Mouse (Mus musculus): Measurements from ENCODE around the gene Acsf2. TPM values are rescaled to one million over a fixed set of nuclear protein-coding genes. Genes with fewer than 3 reads are reported as not detected.

Acsf2 gene
- polyA plus RNA-seq, 1 experiment = 16.6 TPM

DNA sequence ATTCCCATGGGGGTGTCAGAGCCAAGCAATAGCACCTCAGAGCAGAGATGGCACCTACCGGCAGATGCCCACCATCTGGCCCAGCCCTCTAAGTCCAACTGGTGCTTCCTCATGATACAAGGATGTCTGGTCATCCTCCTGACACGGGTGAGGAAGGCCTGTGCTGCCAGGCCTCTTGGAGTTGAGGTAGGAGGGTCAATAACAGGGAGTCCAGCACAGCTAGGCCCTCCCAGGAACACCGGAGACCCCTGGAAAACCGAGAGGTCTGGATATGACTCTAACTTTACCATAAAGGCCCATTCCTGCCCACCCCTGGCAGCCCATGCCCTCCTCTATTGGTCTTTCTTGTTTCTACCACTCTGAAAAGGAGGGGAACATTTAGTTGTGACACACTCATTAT, 59.3 kb downstream of the Acsf2 start:
- Histone ChIP-seq H3K27me3 (ENCODE audit: control insufficient read depth, insufficient read depth, low read length, poor library complexity, severe bottlenecking) (no peaks in the 10 kb centered on the region), H3K4me1 (ENCODE audit: control insufficient read depth, insufficient read depth, low read length) (no peaks in the 10 kb centered on the region), H3K9ac (ENCODE audit: low read depth, poor library complexity, severe bottlenecking) (no peak overlapping the region), H3K36me3 (ENCODE audit: control insufficient read depth, insufficient read depth, low read length, poor library complexity, severe bottlenecking) (no peaks in the 10 kb centered on the region), H3K27ac (ENCODE audit: insufficient read depth, low read length) (no peak overlapping the region), H3K9me3 (replicated peaks; ENCODE audit: control insufficient read depth, insufficient read depth, low read length, poor library complexity, severe bottlenecking) (no peaks in the 10 kb centered on the region), H3K4me3 (ENCODE audit: low read depth, low read length) (no peak overlapping the region)
- TF ChIP-seq POLR2A (IDR thresholded peaks at IDR 0.05; ENCODE audit: insufficient read depth, low read length) (no peak), EP300 (IDR thresholded peaks at IDR 0.05; ENCODE audit: insufficient read depth, low read depth, low read length) (no peak), CTCF (IDR thresholded peaks at IDR 0.05; ENCODE audit: low read depth, low read length) (no peak)

- H3K9me3 ChIP-seq (replicated peaks; ENCODE audit: control insufficient read depth, insufficient read depth, low read length, poor library complexity, severe bottlenecking) = no peaks in the 10 kb centered on the region
- no peak overlapping the region for H3K4me3 ChIP-seq (ENCODE audit: low read depth, low read length)
- H3K27me3 ChIP-seq (ENCODE audit: control insufficient read depth, insufficient read depth, low read length, poor library complexity, severe bottlenecking) = no peaks in the 10 kb centered on the region
- H3K9ac ChIP-seq (ENCODE audit: low read depth, poor library complexity, severe bottlenecking) = no peak overlapping the region
- no peaks in the 10 kb centered on the region for H3K4me1 ChIP-seq (ENCODE audit: control insufficient read depth, insufficient read depth, low read length)
- H3K27ac ChIP-seq (ENCODE audit: insufficient read depth, low read length) = no peak overlapping the region
- no peaks in the 10 kb centered on the region for H3K36me3 ChIP-seq (ENCODE audit: control insufficient read depth, insufficient read depth, low read length, poor library complexity, severe bottlenecking)
- no peak for TF ChIP-seq CTCF (IDR thresholded peaks at IDR 0.05; ENCODE audit: low read depth, low read length)
Measured at GRCm38 (mm10) chr11:94539761-94540160, 61.9 kb downstream of the Acsf2 start.

DNA sequence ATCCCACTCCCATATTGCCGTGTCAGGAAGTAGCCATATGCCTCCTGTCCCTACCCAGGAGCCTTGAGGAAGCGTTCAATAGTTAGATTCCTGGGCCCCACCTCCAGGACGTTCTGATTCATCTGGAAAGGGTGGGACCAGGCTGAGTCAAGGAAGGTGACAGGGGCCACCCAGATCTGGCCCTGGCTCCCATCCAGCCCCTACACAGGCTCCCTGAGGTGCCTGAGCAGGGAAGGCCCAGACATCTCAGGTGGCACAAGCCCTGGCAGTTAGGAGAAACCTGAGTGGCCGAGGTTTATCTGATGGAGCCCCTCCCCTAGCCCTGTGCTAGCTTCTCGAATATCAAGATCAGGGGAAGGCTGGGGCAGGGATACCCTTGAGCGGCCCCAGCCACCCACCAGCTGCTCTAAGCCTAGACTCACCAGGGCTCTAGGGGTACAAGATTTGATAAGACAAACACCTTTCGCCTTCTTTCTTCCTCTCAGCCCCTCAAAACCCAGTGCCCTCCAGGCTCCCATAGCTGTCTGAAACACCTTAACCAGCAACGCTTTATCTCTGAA, 62.9 kb downstream of the Acsf2 start:
- no peaks in the 10 kb centered on the region for H3K4me1 ChIP-seq (ENCODE audit: control insufficient read depth, insufficient read depth, low read length)
- no peaks in the 10 kb centered on the region for H3K9me3 ChIP-seq (replicated peaks; ENCODE audit: control insufficient read depth, insufficient read depth, low read length, poor library complexity, severe bottlenecking)
- TF ChIP-seq CTCF (IDR thresholded peaks at IDR 0.05; ENCODE audit: low read depth, low read length) = no peak
- TF ChIP-seq POLR2A (IDR thresholded peaks at IDR 0.05; ENCODE audit: insufficient read depth, low read length) = no peak
- no peak for TF ChIP-seq EP300 (IDR thresholded peaks at IDR 0.05; ENCODE audit: insufficient read depth, low read depth, low read length)
- no peak overlapping the region for H3K9ac ChIP-seq (ENCODE audit: low read depth, poor library complexity, severe bottlenecking)
- no peak overlapping the region for H3K27ac ChIP-seq (ENCODE audit: insufficient read depth, low read length)
- H3K27me3 ChIP-seq (ENCODE audit: control insufficient read depth, insufficient read depth, low read length, poor library complexity, severe bottlenecking) = no peaks in the 10 kb centered on the region
- H3K4me3 ChIP-seq (ENCODE audit: low read depth, low read length) = no peak overlapping the region
- H3K36me3 ChIP-seq (ENCODE audit: control insufficient read depth, insufficient read depth, low read length, poor library complexity, severe bottlenecking) = no peaks in the 10 kb centered on the region

DNA sequence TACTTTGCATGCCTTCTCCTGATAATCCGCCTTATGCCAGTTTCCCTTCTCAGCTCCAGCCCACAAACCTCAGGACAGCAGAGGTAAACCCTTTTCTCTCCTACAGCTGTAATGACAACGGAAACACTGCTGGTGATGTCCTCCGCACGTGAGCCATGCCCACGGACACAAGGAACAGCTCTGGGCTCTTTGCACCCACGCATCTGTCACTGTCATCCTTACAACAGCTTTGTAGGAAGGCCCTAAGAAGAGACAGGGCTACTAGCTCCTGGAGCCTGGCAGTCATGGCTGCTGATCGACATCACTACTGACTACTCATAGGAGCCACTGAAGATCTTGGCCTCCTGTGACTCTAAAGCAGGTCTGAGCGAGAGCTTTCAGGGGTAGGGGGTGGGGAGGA, 68.5 kb downstream of the Acsf2 start:
- H3K4me3 ChIP-seq (ENCODE audit: low read depth, low read length) = no peak overlapping the region
- H3K27me3 ChIP-seq (ENCODE audit: control insufficient read depth, insufficient read depth, low read length, poor library complexity, severe bottlenecking) = no peaks in the 10 kb centered on the region
- H3K27ac ChIP-seq (ENCODE audit: insufficient read depth, low read length) = no peak overlapping the region
- H3K9ac ChIP-seq (ENCODE audit: low read depth, poor library complexity, severe bottlenecking) = no peak overlapping the region
- H3K9me3 ChIP-seq (replicated peaks; ENCODE audit: control insufficient read depth, insufficient read depth, low read length, poor library complexity, severe bottlenecking) = no peaks in the 10 kb centered on the region
- TF ChIP-seq POLR2A (IDR thresholded peaks at IDR 0.05; ENCODE audit: insufficient read depth, low read length) (no peak), EP300 (IDR thresholded peaks at IDR 0.05; ENCODE audit: insufficient read depth, low read depth, low read length) (no peak), CTCF (IDR thresholded peaks at IDR 0.05; ENCODE audit: low read depth, low read length) (no peak)
- no peaks in the 10 kb centered on the region for H3K4me1 ChIP-seq (ENCODE audit: control insufficient read depth, insufficient read depth, low read length)
- no peaks in the 10 kb centered on the region for H3K36me3 ChIP-seq (ENCODE audit: control insufficient read depth, insufficient read depth, low read length, poor library complexity, severe bottlenecking)

DNA sequence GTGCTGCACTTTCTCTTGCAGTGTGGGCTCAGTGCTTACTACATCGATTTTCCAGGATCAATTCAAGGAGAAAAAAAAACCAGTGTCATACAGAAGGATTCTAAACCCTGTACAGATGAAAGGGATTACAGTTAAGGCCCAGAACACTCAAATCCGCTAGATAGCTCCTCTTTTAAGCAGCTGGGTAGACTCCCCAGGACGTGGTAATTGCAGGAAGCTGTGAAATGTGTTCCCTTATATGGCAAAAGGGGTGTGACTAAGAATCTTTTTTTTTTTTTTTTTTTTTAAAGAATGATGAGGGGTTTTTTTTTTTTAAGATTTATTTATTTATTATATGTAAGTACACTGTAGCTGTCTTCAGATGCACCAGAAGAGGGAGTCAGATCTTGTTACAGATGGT, 72.8 kb downstream of the Acsf2 start:
- Histone ChIP-seq H3K27me3 (ENCODE audit: control insufficient read depth, insufficient read depth, low read length, poor library complexity, severe bottlenecking) (no peaks in the 10 kb centered on the region), H3K9me3 (replicated peaks; ENCODE audit: control insufficient read depth, insufficient read depth, low read length, poor library complexity, severe bottlenecking) (no peaks in the 10 kb centered on the region), H3K4me3 (ENCODE audit: low read depth, low read length) (no peak overlapping the region), H3K36me3 (ENCODE audit: control insufficient read depth, insufficient read depth, low read length, poor library complexity, severe bottlenecking) (no peaks in the 10 kb centered on the region), H3K4me1 (ENCODE audit: control insufficient read depth, insufficient read depth, low read length) (no peaks in the 10 kb centered on the region), H3K27ac (ENCODE audit: insufficient read depth, low read length) (no peak overlapping the region), H3K9ac (ENCODE audit: low read depth, poor library complexity, severe bottlenecking) (no peak overlapping the region)
- TF ChIP-seq CTCF (IDR thresholded peaks at IDR 0.05; ENCODE audit: low read depth, low read length) (no peak), EP300 (IDR thresholded peaks at IDR 0.05; ENCODE audit: insufficient read depth, low read depth, low read length) (no peak), POLR2A (IDR thresholded peaks at IDR 0.05; ENCODE audit: insufficient read depth, low read length) (no peak)

DNA sequence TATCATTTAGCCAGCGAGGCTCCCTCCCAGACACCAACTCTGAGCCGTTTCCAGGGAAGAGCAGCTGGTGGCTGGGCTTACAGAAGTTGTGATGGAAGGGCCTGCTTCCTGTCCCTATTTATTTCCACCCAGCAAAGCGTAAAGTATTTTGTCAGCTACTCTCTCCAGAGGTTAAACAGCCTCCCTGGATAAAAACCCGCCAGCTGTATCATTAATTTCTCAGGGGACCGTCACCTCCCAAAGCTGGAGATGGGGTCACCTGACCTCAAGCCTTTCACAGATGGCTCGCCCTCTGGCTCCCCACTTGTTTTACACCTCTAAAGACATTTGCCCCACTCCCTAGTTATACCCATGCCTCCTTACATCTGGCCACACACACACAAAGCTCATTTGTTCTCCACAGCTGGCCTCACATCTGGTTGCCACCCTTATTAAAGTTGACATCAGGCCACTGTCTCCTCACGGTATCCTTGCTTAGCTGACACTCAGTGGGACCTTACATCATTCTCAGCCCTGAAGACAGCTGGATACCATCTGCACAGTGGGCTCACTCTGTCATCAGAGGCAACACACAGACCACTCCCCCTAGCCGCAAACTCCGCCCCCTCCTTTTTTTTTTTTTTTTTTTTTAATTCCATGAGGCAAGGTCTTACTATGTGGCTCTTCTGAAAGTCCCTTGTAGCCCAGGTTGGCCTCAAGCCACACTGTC, 75.3 kb downstream of the Acsf2 start:
- TF ChIP-seq POLR2A (IDR thresholded peaks at IDR 0.05; ENCODE audit: insufficient read depth, low read length) (no peak), EP300 (IDR thresholded peaks at IDR 0.05; ENCODE audit: insufficient read depth, low read depth, low read length) (no peak), CTCF (IDR thresholded peaks at IDR 0.05; ENCODE audit: low read depth, low read length) (no peak)
- H3K9me3 ChIP-seq (replicated peaks; ENCODE audit: control insufficient read depth, insufficient read depth, low read length, poor library complexity, severe bottlenecking) = no peaks in the 10 kb centered on the region
- H3K4me3 ChIP-seq (ENCODE audit: low read depth, low read length) = no peak overlapping the region
- no peaks in the 10 kb centered on the region for H3K4me1 ChIP-seq (ENCODE audit: control insufficient read depth, insufficient read depth, low read length)
- H3K9ac ChIP-seq (ENCODE audit: low read depth, poor library complexity, severe bottlenecking) = no peak overlapping the region
- H3K36me3 ChIP-seq (ENCODE audit: control insufficient read depth, insufficient read depth, low read length, poor library complexity, severe bottlenecking) = no peaks in the 10 kb centered on the region
- H3K27ac ChIP-seq (ENCODE audit: insufficient read depth, low read length) = no peak overlapping the region
- no peaks in the 10 kb centered on the region for H3K27me3 ChIP-seq (ENCODE audit: control insufficient read depth, insufficient read depth, low read length, poor library complexity, severe bottlenecking)
